Mouse (Mus musculus) forebrain, embryonic 16.5 days (tissue): ENCODE data around the gene Pcare. TPM values are rescaled to one million over a fixed set of nuclear protein-coding genes. Genes with fewer than 3 reads are reported as not detected.

ENCODE experiments used
- ATAC-seq: fragments of 200-750 bp; cut with Nextera tagmentation; 2 replicates; pipeline ENCODE4 v1.8.0; 2017; ENCODE audit warnings: mild to moderate bottlenecking, moderate library complexity
- H3K27ac ChIP-seq: fragments of 300-500 bp; sonication (generic); 2 replicates; pipeline ENCODE4 v1.5.1; 2014; ENCODE audit warnings: low read length, control low read depth
- H3K27me3 ChIP-seq: fragments of 300-500 bp; sonication (generic); replicated peaks from 2 replicates; pipeline ENCODE4 v1.6.1; 2014; ENCODE audit warnings: low read length; ENCODE audit not compliant: control insufficient read depth, insufficient read depth
- H3K36me3 ChIP-seq: fragments of 300-500 bp; sonication (generic); 2 replicates; pipeline ENCODE4 v1.6.1; 2014; ENCODE audit not compliant: control insufficient read depth, insufficient read depth
- H3K4me1 ChIP-seq: fragments of 300-500 bp; sonication (generic); replicated peaks from 2 replicates; pipeline ENCODE4 v1.6.1; 2014; ENCODE audit warnings: low read length; ENCODE audit not compliant: control insufficient read depth, insufficient read depth
- H3K4me2 ChIP-seq: fragments of 300-500 bp; sonication (generic); 2 replicates; pipeline ENCODE4 v1.6.1; 2014; ENCODE audit warnings: mild to moderate bottlenecking, low read length, control low read depth
- H3K4me3 ChIP-seq: fragments of 300-500 bp; sonication (generic); replicated peaks from 2 replicates; pipeline ENCODE4 v1.5.1; 2014; ENCODE audit warnings: mild to moderate bottlenecking, low read length, control low read depth
- H3K9ac ChIP-seq: fragments of 300-500 bp; sonication (generic); replicated peaks from 2 replicates; pipeline ENCODE4 v1.6.1; 2014; ENCODE audit warnings: low read depth, low read length, control low read depth
- H3K9me3 ChIP-seq: fragments of 300-500 bp; sonication (generic); 2 replicates; pipeline ENCODE4 v1.6.1; 2016; ENCODE audit warnings: low read length; ENCODE audit not compliant: control insufficient read depth
- WGBS: fragments of 180-500 bp; shearing (Covaris S2); extraction: QIAGEN DNeasy Blood & Tissue Kit; methylation state at CpG from one replicate; pipeline ENCODE4 v1.1.7; 2014; 5-methylcytosine and 5-hydroxymethylcytosine counted together
- polyA plus RNA-seq: library from polyadenylated mRNA; unstranded; fragments of >200 nt; fragmentation: Nextera tagmentation; extraction: Ambion mirVana; gene quantifications from 2 replicates; pipeline ENCODE4 v1.2.1, GENCODE M21; 2015

Gene Pcare
- polyA plus RNA-seq, 1 experiment from 2014 or later = not detected

DNA sequence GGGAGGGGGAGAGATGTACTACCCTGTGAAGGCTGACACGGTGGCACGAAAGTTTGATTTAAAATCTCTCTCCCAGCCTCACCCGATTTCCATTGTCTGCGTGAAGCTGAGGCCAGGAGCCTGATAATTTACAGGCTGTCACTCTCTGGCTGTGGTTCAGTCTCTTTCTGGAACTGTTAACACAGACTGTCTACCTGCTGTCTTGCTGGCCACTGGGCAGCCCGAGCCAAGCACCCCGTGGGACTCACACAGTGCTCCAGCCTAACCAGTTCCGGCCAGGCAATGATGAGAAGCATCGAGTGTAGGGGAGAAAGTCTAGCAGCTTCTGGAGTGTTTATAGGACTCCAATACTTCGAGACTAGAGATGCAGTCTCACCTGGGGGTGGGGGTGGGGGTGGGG lies 6.6 kb downstream of the Pcare start:
- peaks cover 9% of the 10 kb centered on the region for H3K4me1 ChIP-seq
- no peaks in the 10 kb centered on the region for H3K36me3 ChIP-seq
- no peaks in the 10 kb centered on the region for H3K9me3 ChIP-seq
- no peak overlapping the region for H3K4me3 ChIP-seq
- H3K27me3 ChIP-seq = no peaks in the 10 kb centered on the region
- H3K4me2 ChIP-seq = no peak overlapping the region
- H3K27ac ChIP-seq = no peak overlapping the region
- H3K9ac ChIP-seq = no peak overlapping the region
- no peak for ATAC-seq
- 67% methylated on average over 9 of the region's 9 CpGs for WGBS

DNA sequence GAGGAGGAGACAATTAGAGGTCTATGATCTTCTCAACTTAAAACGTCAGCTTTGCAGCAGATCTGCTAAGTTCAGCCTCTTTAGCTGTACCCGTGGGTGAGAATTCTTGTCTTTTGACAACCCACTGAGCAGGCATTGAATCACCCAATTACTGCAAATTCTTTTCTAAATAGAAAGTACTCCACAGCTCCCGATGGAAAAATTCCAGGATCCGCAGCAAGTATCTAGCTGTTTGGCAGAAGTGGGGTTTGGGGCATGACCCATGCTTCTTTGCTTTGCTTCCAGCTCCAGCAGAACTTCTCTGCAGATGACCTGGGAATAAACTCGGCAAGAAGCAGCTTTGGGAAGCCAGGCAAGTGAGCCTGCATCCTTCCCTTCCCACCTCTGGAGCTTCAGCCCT lies 9.8 kb downstream of the Pcare start:
- no peaks in the 10 kb centered on the region for H3K36me3 ChIP-seq
- 3% methylated on average over 5 of the region's 5 CpGs for WGBS

DNA sequence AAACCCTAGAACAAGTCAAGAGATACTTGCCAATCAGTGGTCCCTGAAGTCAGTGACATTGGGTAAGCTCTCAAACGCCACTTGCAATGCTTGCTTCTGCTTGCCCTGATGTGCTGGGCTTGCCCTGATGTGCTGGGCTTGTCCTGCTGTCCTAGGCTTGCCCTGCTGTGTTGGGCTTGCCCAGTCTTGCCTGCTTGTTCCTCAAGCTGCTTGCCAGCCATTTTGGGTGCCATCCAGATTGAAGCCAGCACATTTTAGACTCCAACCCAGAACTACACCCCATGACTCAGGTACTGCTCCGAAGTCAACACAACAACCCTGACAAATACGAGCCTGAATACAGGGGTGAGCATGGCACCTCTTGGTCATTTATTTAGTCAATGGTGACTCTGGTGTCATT lies 10.5 kb downstream of the Pcare start:
- H3K27me3 ChIP-seq = no peaks in the 10 kb centered on the region
- 90% methylated on average over 3 of the region's 3 CpGs for WGBS
- H3K9me3 ChIP-seq = no peaks in the 10 kb centered on the region
- H3K4me2 ChIP-seq = no peak overlapping the region
- no peak overlapping the region for H3K4me3 ChIP-seq
- H3K9ac ChIP-seq = no peak overlapping the region
- ATAC-seq = no peak
- H3K27ac ChIP-seq = no peak overlapping the region
- no peaks in the 10 kb centered on the region for H3K36me3 ChIP-seq
- H3K4me1 ChIP-seq = peaks cover 9% of the 10 kb centered on the region

More for the DNA sequence above, 9.8 kb downstream of the Pcare start:
- Histone ChIP-seq H3K4me1 (peaks cover 9% of the 10 kb centered on the region), H3K9ac (no peak overlapping the region), H3K4me2 (no peak overlapping the region), H3K4me3 (no peak overlapping the region), H3K9me3 (no peaks in the 10 kb centered on the region), H3K27ac (no peak overlapping the region), H3K27me3 (no peaks in the 10 kb centered on the region)
- no peak for ATAC-seq

DNA sequence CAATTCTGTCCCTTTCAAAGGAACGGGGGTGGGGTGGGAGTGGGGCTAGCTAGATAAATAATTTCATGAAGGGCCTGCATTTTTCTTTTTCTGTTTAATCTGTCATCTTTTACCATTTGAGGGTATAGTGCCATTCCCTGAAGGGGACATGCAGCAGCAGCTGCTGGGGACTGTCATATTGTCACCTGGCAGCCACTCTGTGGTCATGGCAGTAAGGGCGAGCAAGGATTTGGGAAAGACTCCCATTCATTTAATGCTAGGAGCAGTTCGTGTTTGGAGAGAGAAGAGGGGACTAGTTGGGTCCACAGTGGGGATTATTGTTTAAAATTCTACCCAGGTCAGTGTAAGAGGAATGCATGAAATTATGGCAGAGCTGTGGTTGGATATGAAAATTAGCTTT lies 16.3 kb downstream of the Pcare start:
- no peaks in the 10 kb centered on the region for H3K36me3 ChIP-seq
- H3K27ac ChIP-seq = no peak overlapping the region
- no peak overlapping the region for H3K4me2 ChIP-seq
- no peak for ATAC-seq
- no peaks in the 10 kb centered on the region for H3K9me3 ChIP-seq
- H3K9ac ChIP-seq = no peak overlapping the region
- WGBS = 63% methylated on average over 3 of the region's 3 CpGs
- no peaks in the 10 kb centered on the region for H3K27me3 ChIP-seq
- H3K4me1 ChIP-seq = no peaks in the 10 kb centered on the region
- H3K4me3 ChIP-seq = no peak overlapping the region

DNA sequence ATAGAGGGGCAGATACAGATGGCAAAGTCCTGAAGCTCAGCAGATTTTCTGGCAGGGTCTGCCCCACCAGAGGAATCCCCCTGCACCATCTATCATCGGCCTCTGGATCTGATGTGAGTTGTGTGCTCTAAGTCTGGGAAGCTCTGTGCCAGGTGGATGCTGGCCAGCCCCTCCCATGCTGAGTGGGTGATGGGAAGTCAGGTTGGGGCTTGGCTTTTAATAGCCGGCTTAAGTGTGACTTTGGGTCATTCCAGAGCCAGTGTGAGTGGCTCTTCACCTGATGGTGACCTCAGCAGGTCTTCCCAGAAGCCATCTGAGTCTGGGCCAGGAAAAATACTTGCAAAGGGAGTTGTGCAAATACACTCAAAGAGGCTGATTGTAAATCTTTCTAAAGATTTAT lies 22.0 kb downstream of the Pcare start:
- Histone ChIP-seq H3K9me3 (no peaks in the 10 kb centered on the region), H3K27ac (no peak overlapping the region), H3K4me2 (no peak overlapping the region), H3K9ac (no peak overlapping the region), H3K4me3 (no peak overlapping the region), H3K36me3 (no peaks in the 10 kb centered on the region), H3K4me1 (no peaks in the 10 kb centered on the region), H3K27me3 (no peaks in the 10 kb centered on the region)
- ATAC-seq = no peak
- WGBS = 73% methylated on average over 2 of the region's 2 CpGs

DNA sequence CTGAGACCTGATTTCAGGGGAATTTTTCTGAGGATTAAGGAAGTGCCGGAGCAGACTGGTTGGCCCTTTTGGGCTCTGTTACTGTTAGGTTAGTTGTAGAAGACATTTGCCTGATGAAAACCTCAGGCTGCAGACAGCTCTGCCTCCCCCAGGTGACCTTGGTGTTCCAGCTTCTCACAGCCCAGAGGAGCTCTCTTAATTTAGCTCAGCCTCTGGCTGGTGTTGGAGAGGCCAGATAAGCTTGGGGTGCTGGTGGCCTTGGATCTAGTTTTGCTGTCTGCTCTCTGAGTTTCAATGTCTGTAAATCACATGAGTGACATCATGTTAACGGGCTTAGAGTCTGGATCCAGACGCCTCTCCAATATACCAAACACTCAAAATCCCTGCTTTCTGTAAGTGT lies 31.7 kb downstream of the Pcare start:
- Histone ChIP-seq H3K4me1 (no peaks in the 10 kb centered on the region), H3K27ac (no peak overlapping the region), H3K4me2 (no peak overlapping the region), H3K4me3 (no peak overlapping the region), H3K9me3 (no peaks in the 10 kb centered on the region), H3K9ac (no peak overlapping the region), H3K36me3 (no peaks in the 10 kb centered on the region), H3K27me3 (no peaks in the 10 kb centered on the region)
- no peak for ATAC-seq
- WGBS = 73% methylated on average over 3 of the region's 3 CpGs

DNA sequence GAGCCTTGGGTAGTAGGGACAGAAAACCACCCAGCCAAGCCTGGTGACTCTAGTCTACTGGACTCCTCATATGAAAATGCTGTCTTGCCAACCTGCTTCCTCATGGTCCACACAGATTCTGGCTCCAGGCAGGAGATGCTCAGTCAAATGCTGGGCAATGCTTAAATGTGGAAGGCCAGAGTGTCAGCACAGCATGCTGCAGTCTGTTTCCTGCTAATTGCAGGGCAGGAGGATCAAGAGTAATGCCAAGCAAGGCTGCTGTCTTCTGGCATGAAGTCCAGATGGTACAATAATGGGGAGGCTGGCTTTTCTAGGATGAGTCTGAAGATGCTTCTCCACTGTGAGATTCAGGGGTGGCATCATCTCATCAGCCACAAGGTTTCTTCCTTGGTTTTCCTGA lies 32.3 kb downstream of the Pcare start:
- Histone ChIP-seq H3K4me3 (no peak overlapping the region), H3K27me3 (no peaks in the 10 kb centered on the region), H3K27ac (no peak overlapping the region), H3K9ac (no peak overlapping the region), H3K36me3 (no peaks in the 10 kb centered on the region), H3K4me2 (no peak overlapping the region), H3K4me1 (no peaks in the 10 kb centered on the region), H3K9me3 (no peaks in the 10 kb centered on the region)
- no peak for ATAC-seq

DNA sequence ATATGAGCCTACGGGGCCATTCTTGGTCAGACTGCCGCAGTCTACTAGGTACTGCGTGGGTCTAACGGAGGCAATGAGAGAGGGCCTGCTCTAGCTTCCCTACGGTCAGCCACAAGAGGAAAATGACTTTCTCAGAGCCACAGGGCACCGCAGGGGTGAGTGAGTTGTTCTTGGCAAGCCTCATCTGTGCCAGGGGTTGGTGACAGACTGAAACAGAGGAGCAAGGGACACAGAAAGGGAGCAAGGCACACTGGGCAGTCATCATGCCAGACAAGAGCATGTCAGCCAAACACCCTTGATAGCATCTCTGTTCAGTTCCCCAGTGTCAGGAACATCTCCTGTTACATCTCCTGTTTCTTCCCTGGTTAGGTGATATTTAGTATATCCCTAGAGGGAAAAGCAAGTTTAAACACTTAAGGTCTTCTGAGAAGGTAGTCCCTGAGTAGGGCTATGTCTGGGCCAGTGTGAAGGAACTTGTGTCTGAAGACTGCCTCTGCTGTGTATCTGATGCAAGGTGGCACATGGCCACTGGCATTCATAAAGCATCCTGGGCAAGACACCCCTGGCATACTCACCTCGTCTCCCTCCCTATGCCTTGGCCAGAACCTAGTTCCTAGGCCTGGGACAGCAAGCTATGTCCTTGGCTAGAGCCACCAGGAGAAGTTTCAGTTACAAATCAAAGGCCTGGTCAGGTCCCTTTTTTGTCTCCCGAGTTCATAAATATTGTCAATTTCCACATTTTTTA lies 34.6 kb downstream of the Pcare start:
- H3K4me3 ChIP-seq = no peak overlapping the region
- H3K9me3 ChIP-seq = no peaks in the 10 kb centered on the region
- H3K4me2 ChIP-seq = no peak overlapping the region
- H3K36me3 ChIP-seq = no peaks in the 10 kb centered on the region
- H3K27ac ChIP-seq = no peak overlapping the region
- H3K27me3 ChIP-seq = no peaks in the 10 kb centered on the region
- H3K9ac ChIP-seq = no peak overlapping the region
- H3K4me1 ChIP-seq = no peaks in the 10 kb centered on the region
- WGBS = 94% methylated on average over 8 of the region's 8 CpGs
- ATAC-seq = no peak

DNA sequence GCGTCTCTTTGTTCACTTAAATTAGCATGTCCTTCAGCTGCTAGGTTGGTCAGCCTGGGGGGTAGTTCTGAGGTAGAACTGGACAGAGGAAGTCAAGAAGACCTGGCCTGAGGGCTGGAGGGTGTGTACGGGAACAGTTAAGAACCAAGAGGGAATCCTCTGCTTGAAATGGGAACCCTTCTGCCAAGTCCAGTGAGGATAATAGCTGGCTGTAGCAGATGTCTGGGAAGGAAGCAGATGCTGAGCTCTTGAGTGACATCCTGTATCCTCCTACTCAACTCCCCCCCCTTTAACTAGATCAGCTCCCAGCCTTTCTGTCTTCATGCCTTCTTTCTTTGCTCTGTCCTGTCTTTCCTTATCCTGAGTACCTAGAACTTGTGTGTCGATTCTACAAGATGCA lies 37.7 kb downstream of the Pcare start:
- 87% methylated on average over 3 of the region's 3 CpGs for WGBS
- no peak for ATAC-seq
- H3K9ac ChIP-seq = no peak overlapping the region

DNA sequence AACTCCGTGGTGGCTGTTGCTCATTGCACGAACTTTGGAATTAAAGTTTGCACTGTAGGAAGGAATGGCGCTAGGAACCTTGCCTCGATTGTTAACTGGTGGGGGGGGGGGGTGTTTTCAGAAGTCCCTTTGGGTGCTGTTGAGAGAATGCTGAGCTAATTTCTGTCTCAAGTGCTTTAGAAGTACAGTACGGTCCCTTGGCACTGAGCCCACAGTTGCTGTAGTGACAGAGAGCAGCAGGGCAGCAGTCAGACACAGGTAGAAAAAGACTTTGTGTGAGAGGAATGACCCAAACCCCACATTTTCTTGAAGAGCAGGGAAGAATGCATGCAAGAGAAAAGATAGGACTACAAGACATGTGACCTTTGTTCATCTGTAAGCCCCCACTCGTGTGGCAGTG lies 40.4 kb downstream of the Pcare start:
- no peaks in the 10 kb centered on the region for H3K4me1 ChIP-seq
- H3K9ac ChIP-seq = no peak overlapping the region
- 63% methylated on average over 6 of the region's 6 CpGs for WGBS
- H3K4me2 ChIP-seq = no peak overlapping the region
- H3K9me3 ChIP-seq = no peaks in the 10 kb centered on the region
- ATAC-seq = no peak
- H3K36me3 ChIP-seq = no peaks in the 10 kb centered on the region
- no peak overlapping the region for H3K27ac ChIP-seq
- H3K4me3 ChIP-seq = no peak overlapping the region
- H3K27me3 ChIP-seq = no peaks in the 10 kb centered on the region

More for the DNA sequence above, 37.7 kb downstream of the Pcare start:
- no peak overlapping the region for H3K27ac ChIP-seq
- no peaks in the 10 kb centered on the region for H3K36me3 ChIP-seq
- H3K4me2 ChIP-seq = no peak overlapping the region
- no peaks in the 10 kb centered on the region for H3K4me1 ChIP-seq
- H3K9me3 ChIP-seq = no peaks in the 10 kb centered on the region
- H3K27me3 ChIP-seq = no peaks in the 10 kb centered on the region
- H3K4me3 ChIP-seq = no peak overlapping the region
